Mouse (Mus musculus): ENCODE data around the gene Cog1. TPM values are rescaled to one million over a fixed set of nuclear protein-coding genes. Genes with fewer than 3 reads are reported as not detected.
A peak's percentile ranks its signal among the peaks of the same experiment; 100 is the strongest.

Cog1 gene
- polyA plus RNA-seq, 1 experiment from 2014 or later: 19.6 TPM

GRCm38 (mm10) chr11:113674595-113674994, 25.6 kb downstream of the Cog1 start:
- Histone ChIP-seq H3K27ac (ENCODE audit: low read depth, low read length) (no peak overlapping the region), H3K4me1 (replicated peaks; ENCODE audit: control insufficient read depth, insufficient read depth, low read length) (no peaks in the 10 kb centered on the region), H3K9me3 (ENCODE audit: control insufficient read depth) (no peaks in the 10 kb centered on the region), H3K9ac (ENCODE audit: low read depth, low read length) (no peak overlapping the region), H3K27me3 (replicated peaks; ENCODE audit: control insufficient read depth, insufficient read depth, low read length) (no peaks in the 10 kb centered on the region), H3K36me3 (ENCODE audit: control insufficient read depth, insufficient read depth) (peaks cover 38% of the 10 kb centered on the region), H3K4me2 (replicated peaks; ENCODE audit: low read depth) (no peak overlapping the region), H3K4me3 (ENCODE audit: low read depth, low read length) (no peak overlapping the region)
- no peak for TF ChIP-seq CTCF (IDR thresholded peaks at IDR 0.05; ENCODE audit: low read depth)
- 88% methylated on average over 5 of the region's 5 CpGs for WGBS
- no peak for ATAC-seq

- H3K27ac ChIP-seq (ENCODE audit: low read depth, low read length): no peak overlapping the region
- no peak overlapping the region for H3K4me2 ChIP-seq (replicated peaks; ENCODE audit: low read depth)
- no peak for ATAC-seq
- no peak for TF ChIP-seq CTCF (IDR thresholded peaks at IDR 0.05; ENCODE audit: low read depth)
- H3K27me3 ChIP-seq (replicated peaks; ENCODE audit: control insufficient read depth, insufficient read depth, low read length): no peaks in the 10 kb centered on the region
- H3K4me3 ChIP-seq (ENCODE audit: low read depth, low read length): no peak overlapping the region
- 88% methylated on average over 2 of the region's 2 CpGs for WGBS
- H3K9me3 ChIP-seq (ENCODE audit: control insufficient read depth): no peaks in the 10 kb centered on the region
- H3K9ac ChIP-seq (ENCODE audit: low read depth, low read length): no peak overlapping the region
- peaks cover 38% of the 10 kb centered on the region for H3K36me3 ChIP-seq (ENCODE audit: control insufficient read depth, insufficient read depth)
- no peaks in the 10 kb centered on the region for H3K4me1 ChIP-seq (replicated peaks; ENCODE audit: control insufficient read depth, insufficient read depth, low read length)
These were observed 27.9 kb downstream of the Cog1 start for GRCm38 (mm10) chr11:113676847-113677246.

GRCm38 (mm10) chr11:113677378-113677777, 28.4 kb downstream of the Cog1 start:
- Histone ChIP-seq H3K9me3 (ENCODE audit: control insufficient read depth) (no peaks in the 10 kb centered on the region), H3K4me1 (replicated peaks; ENCODE audit: control insufficient read depth, insufficient read depth, low read length) (peaks cover 4% of the 10 kb centered on the region; the same call in 1 of the 2 replicates), H3K4me2 (replicated peaks; ENCODE audit: low read depth) (no peak overlapping the region), H3K27me3 (replicated peaks; ENCODE audit: control insufficient read depth, insufficient read depth, low read length) (no peaks in the 10 kb centered on the region), H3K4me3 (ENCODE audit: low read depth, low read length) (no peak overlapping the region), H3K27ac (ENCODE audit: low read depth, low read length) (no peak overlapping the region), H3K9ac (ENCODE audit: low read depth, low read length) (no peak overlapping the region), H3K36me3 (ENCODE audit: control insufficient read depth, insufficient read depth) (peaks cover 38% of the 10 kb centered on the region)
- ATAC-seq: no peak
- 98% methylated on average over 2 of the region's 2 CpGs for WGBS
- no peak for TF ChIP-seq CTCF (IDR thresholded peaks at IDR 0.05; ENCODE audit: low read depth)

GRCm38 (mm10) chr11:113678373-113678772, 29.4 kb downstream of the Cog1 start:
- H3K27ac ChIP-seq (ENCODE audit: low read depth, low read length): no peak overlapping the region
- peaks cover 7% of the 10 kb centered on the region; the same call in 1 of the 2 replicates for H3K4me1 ChIP-seq (replicated peaks; ENCODE audit: control insufficient read depth, insufficient read depth, low read length)
- no peaks in the 10 kb centered on the region for H3K9me3 ChIP-seq (ENCODE audit: control insufficient read depth)
- no peaks in the 10 kb centered on the region for H3K27me3 ChIP-seq (replicated peaks; ENCODE audit: control insufficient read depth, insufficient read depth, low read length)
- no peak overlapping the region for H3K4me2 ChIP-seq (replicated peaks; ENCODE audit: low read depth)
- H3K9ac ChIP-seq (ENCODE audit: low read depth, low read length): no peak overlapping the region
- ATAC-seq: no peak
- WGBS: 78% methylated on average over 8 of the region's 8 CpGs
- H3K4me3 ChIP-seq (ENCODE audit: low read depth, low read length): no peak overlapping the region
- peaks cover 32% of the 10 kb centered on the region for H3K36me3 ChIP-seq (ENCODE audit: control insufficient read depth, insufficient read depth)
- TF ChIP-seq CTCF (IDR thresholded peaks at IDR 0.05; ENCODE audit: low read depth): peak; percentile 31

- TF ChIP-seq CTCF (IDR thresholded peaks at IDR 0.05; ENCODE audit: low read depth): no peak
- Histone ChIP-seq H3K4me3 (ENCODE audit: low read depth, low read length) (no peak overlapping the region), H3K4me1 (replicated peaks; ENCODE audit: control insufficient read depth, insufficient read depth, low read length) (peaks cover 11% of the 10 kb centered on the region), H3K9me3 (ENCODE audit: control insufficient read depth) (no peaks in the 10 kb centered on the region), H3K4me2 (replicated peaks; ENCODE audit: low read depth) (no peak overlapping the region), H3K27me3 (replicated peaks; ENCODE audit: control insufficient read depth, insufficient read depth, low read length) (no peaks in the 10 kb centered on the region), H3K27ac (ENCODE audit: low read depth, low read length) (no peak overlapping the region), H3K9ac (ENCODE audit: low read depth, low read length) (no peak overlapping the region), H3K36me3 (ENCODE audit: control insufficient read depth, insufficient read depth) (peaks cover 9% of the 10 kb centered on the region; the same call in 1 of the 2 replicates)
- ATAC-seq: no peak
- WGBS: 80% methylated on average over 2 of the region's 2 CpGs
These were observed 32.0 kb downstream of the Cog1 start for GRCm38 (mm10) chr11:113680954-113681353.

GRCm38 (mm10) chr11:113681979-113682378, 33.0 kb downstream of the Cog1 start:
- 0 out of 2 replicates have a peak, but pooled peaks cover 2% of the 10 kb centered on the region for H3K36me3 ChIP-seq (ENCODE audit: control insufficient read depth, insufficient read depth)
- peak overlapping the region; percentile 87 for H3K4me2 ChIP-seq (replicated peaks; ENCODE audit: low read depth)
- TF ChIP-seq CTCF (IDR thresholded peaks at IDR 0.05; ENCODE audit: low read depth): no peak
- peaks cover 11% of the 10 kb centered on the region for H3K4me1 ChIP-seq (replicated peaks; ENCODE audit: control insufficient read depth, insufficient read depth, low read length)
- 0 out of 2 replicates have a peak overlapping the region, but pooled peaks have one; percentile 84 for H3K4me3 ChIP-seq (ENCODE audit: low read depth, low read length)
- H3K27me3 ChIP-seq (replicated peaks; ENCODE audit: control insufficient read depth, insufficient read depth, low read length): no peaks in the 10 kb centered on the region
- H3K9me3 ChIP-seq (ENCODE audit: control insufficient read depth): no peaks in the 10 kb centered on the region
- H3K9ac ChIP-seq (ENCODE audit: low read depth, low read length): no peak overlapping the region
- no peak for ATAC-seq
- no peak overlapping the region for H3K27ac ChIP-seq (ENCODE audit: low read depth, low read length)

Data from intestine, postnatal 0 days (tissue).